Mouse (Mus musculus) forebrain, embryonic 12.5 days (tissue): Measurements from ENCODE around the gene Stxbp3. TPM values are rescaled to one million over a fixed set of nuclear protein-coding genes. Genes with fewer than 3 reads are reported as not detected.
"Not testable (repeated sequence)": the region's sequence is repeated elsewhere in the genome, so short reads cannot be mapped to it uniquely, and the experiment has no call there.

Experiments used
- ATAC-seq: fragments of 200-750 bp; cut with Nextera tagmentation; 2 replicates; pipeline ENCODE4 v1.8.0; 2017; ENCODE audit warnings: moderate TSS enrichment; ENCODE audit not compliant: low FRiP score
- H3K27ac ChIP-seq: fragments of 300-500 bp; sonication (generic); 2 replicates; pipeline ENCODE4 v1.5.1; 2016; ENCODE audit warnings: mild to moderate bottlenecking
- H3K27me3 ChIP-seq: fragments of 300-500 bp; sonication (generic); 2 replicates; pipeline ENCODE4 v1.6.1; 2016; ENCODE audit warnings: mild to moderate bottlenecking
- H3K36me3 ChIP-seq: fragments of 300-500 bp; sonication (generic); replicated peaks from 2 replicates; pipeline ENCODE4 v1.6.1; 2016; ENCODE audit warnings: mild to moderate bottlenecking
- H3K4me1 ChIP-seq: fragments of 300-500 bp; sonication (generic); 2 replicates; pipeline ENCODE4 v1.6.1; 2016
- H3K4me2 ChIP-seq: fragments of 300-500 bp; sonication (generic); 2 replicates; pipeline ENCODE4 v1.6.1; 2016; ENCODE audit warnings: mild to moderate bottlenecking, moderate library complexity
- H3K4me3 ChIP-seq: fragments of 300-500 bp; sonication (generic); replicated peaks from 2 replicates; pipeline ENCODE4 v1.5.1; 2016; ENCODE audit warnings: mild to moderate bottlenecking
- H3K9ac ChIP-seq: fragments of 300-500 bp; sonication (generic); 2 replicates; pipeline ENCODE4 v1.6.1; 2016; ENCODE audit warnings: mild to moderate bottlenecking
- H3K9me3 ChIP-seq: fragments of 300-500 bp; sonication (generic); 2 replicates; pipeline ENCODE4 v1.6.1; 2016
- WGBS: fragments of 180-500 bp; shearing (Covaris S2); methylation state at CpG from one replicate; pipeline ENCODE4 v1.1.7; 2016; 5-methylcytosine and 5-hydroxymethylcytosine counted together
- polyA plus RNA-seq: library from polyadenylated mRNA; unstranded; fragments of >200 nt; fragmentation: Nextera tagmentation; extraction: Ambion mirVana; gene quantifications from 2 replicates; pipeline ENCODE4 v1.2.1, GENCODE M21; 2016

The Stxbp3 gene
- polyA plus RNA-seq, 1 experiment from 2014 or later: 23.1 TPM

DNA sequence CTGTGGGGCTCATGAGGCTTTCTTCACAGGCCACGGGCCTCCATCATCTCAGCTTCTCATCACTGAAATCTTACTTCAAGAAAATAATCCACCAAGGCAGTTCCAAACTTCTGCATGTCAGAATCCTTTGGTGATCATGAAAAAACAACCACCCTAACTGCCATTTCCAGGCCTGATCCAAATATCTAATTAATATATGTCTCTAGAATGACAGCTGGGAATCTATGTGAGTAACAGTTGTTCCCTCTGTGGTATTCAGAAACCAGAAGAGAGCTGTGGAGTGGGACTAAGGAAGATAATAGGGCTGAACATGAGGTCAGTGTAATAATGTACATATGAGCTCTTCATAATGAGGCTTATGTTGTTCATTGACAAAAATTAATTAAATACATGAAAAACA is 12.9 kb upstream of the Stxbp3 start:
- Histone ChIP-seq H3K27me3 (0 out of 2 replicates have a peak, but pooled peaks cover 2% of the 10 kb centered on the region), H3K4me2 (no peak overlapping the region), H3K4me3 (no peak overlapping the region), H3K27ac (no peak overlapping the region), H3K36me3 (no peaks in the 10 kb centered on the region), H3K9ac (no peak overlapping the region), H3K9me3 (no peaks in the 10 kb centered on the region), H3K4me1 (peaks cover 20% of the 10 kb centered on the region)
- no peak for ATAC-seq
- 75% methylated on average over 1 of the region's 1 CpGs for WGBS

- H3K27me3 ChIP-seq: 0 out of 2 replicates have a peak, but pooled peaks cover 2% of the 10 kb centered on the region
- ATAC-seq: no peak
- H3K9me3 ChIP-seq: no peaks in the 10 kb centered on the region
- no peak overlapping the region for H3K27ac ChIP-seq
- peaks cover 14% of the 10 kb centered on the region; the same call in 1 of the 2 replicates for H3K4me1 ChIP-seq
- H3K36me3 ChIP-seq: no peaks in the 10 kb centered on the region
- H3K9ac ChIP-seq: no peak overlapping the region
- H3K4me2 ChIP-seq: no peak overlapping the region
- no peak overlapping the region for H3K4me3 ChIP-seq
- WGBS: 68% methylated on average over 6 of the region's 6 CpGs
These were observed 11.8 kb upstream of the Stxbp3 start for GRCm38 (mm10) chr3:108851996-108852697.

- no peak for ATAC-seq
- Histone ChIP-seq H3K27me3 (0 out of 2 replicates have a peak, but pooled peaks cover 2% of the 10 kb centered on the region), H3K9me3 (no peaks in the 10 kb centered on the region), H3K4me2 (no peak overlapping the region), H3K4me1 (peaks cover 10% of the 10 kb centered on the region; the same call in 1 of the 2 replicates), H3K9ac (no peak overlapping the region), H3K4me3 (no peak overlapping the region), H3K36me3 (no peaks in the 10 kb centered on the region), H3K27ac (no peak overlapping the region)
- 83% methylated on average over 3 of the region's 3 CpGs for WGBS
These were observed 11.2 kb upstream of the Stxbp3 start for GRCm38 (mm10) chr3:108851554-108851953.

- WGBS: 98% methylated on average over 2 of the region's 2 CpGs
- no peaks in the 10 kb centered on the region for H3K36me3 ChIP-seq
- peaks cover 10% of the 10 kb centered on the region; the same call in 1 of the 2 replicates for H3K4me1 ChIP-seq
- no peak overlapping the region for H3K4me2 ChIP-seq
- H3K4me3 ChIP-seq: no peak overlapping the region
- no peaks in the 10 kb centered on the region for H3K9me3 ChIP-seq
- no peak for ATAC-seq
- no peak overlapping the region for H3K27ac ChIP-seq
- H3K27me3 ChIP-seq: 0 out of 2 replicates have a peak, but pooled peaks cover 2% of the 10 kb centered on the region
- H3K9ac ChIP-seq: no peak overlapping the region
These were observed 10.7 kb upstream of the Stxbp3 start for GRCm38 (mm10) chr3:108851075-108851474.

- Histone ChIP-seq H3K9me3 (no peaks in the 10 kb centered on the region), H3K4me2 (no peak overlapping the region), H3K27me3 (0 out of 2 replicates have a peak, but pooled peaks cover 2% of the 10 kb centered on the region), H3K9ac (no peak overlapping the region), H3K27ac (no peak overlapping the region), H3K4me3 (no peak overlapping the region), H3K36me3 (no peaks in the 10 kb centered on the region), H3K4me1 (0 out of 2 replicates have a peak, but pooled peaks cover 5% of the 10 kb centered on the region)
- WGBS: 71% methylated on average over 3 of the region's 3 CpGs
- ATAC-seq: no peak
These were observed 10.2 kb upstream of the Stxbp3 start for GRCm38 (mm10) chr3:108850506-108850905.

DNA sequence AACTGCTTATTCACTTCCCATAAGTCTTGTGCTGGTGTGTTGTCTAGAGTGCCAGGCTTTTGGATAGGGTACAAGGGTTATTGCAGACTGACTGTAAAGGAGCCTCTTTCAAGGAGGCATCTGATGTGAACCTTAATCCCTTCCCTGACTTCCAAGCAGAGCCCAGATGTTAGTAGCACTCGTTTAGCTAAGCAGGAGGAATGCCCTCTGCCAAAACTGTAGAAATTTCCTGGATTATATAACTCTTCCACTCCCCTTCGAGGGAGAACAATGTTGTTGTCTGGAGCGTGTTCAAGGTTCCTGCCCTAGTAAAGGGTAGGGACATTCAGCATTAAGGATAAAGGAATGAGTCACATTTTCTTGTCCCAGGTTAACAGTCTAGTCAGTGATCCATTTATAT is 6.3 kb upstream of the Stxbp3 start:
- H3K27me3 ChIP-seq: no peaks in the 10 kb centered on the region
- H3K9ac ChIP-seq: no peak overlapping the region
- no peak overlapping the region for H3K27ac ChIP-seq
- no peaks in the 10 kb centered on the region for H3K9me3 ChIP-seq
- WGBS: 79% methylated on average over 3 of the region's 3 CpGs
- H3K4me2 ChIP-seq: no peak overlapping the region
- ATAC-seq: no peak
- no peaks in the 10 kb centered on the region for H3K4me1 ChIP-seq
- H3K36me3 ChIP-seq: no peaks in the 10 kb centered on the region
- no peak overlapping the region for H3K4me3 ChIP-seq

DNA sequence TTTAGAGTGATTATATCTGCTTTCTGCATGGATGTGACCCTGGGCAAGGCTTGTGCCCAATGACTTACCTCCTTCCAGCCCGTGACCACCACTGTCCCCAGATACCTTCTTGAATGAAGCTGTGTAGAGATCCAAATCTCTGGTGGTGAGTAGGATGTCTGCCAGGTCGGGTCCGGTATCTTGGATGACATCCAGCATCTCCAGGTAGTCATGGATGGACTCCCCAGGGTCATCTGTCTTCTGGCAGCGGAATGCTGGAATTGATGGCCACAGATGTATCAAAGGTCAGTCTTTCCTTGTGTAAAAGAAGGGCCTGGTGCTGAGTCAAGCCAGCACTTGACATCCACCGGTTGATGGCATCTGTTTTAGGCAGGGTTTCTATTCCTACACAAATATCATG is 4.2 kb upstream of the Stxbp3 start:
- no peak for ATAC-seq
- no peaks in the 10 kb centered on the region for H3K9me3 ChIP-seq
- WGBS: 77% methylated on average over 5 of the region's 5 CpGs

GRCm38 (mm10) chr3:108844026-108844425 is 3.7 kb upstream of the Stxbp3 start:
- no peak for ATAC-seq
- 90% methylated on average over 6 of the region's 6 CpGs for WGBS
- no peak overlapping the region for H3K9ac ChIP-seq
- no peak overlapping the region for H3K4me2 ChIP-seq
- H3K4me1 ChIP-seq: peaks cover 2% of the 10 kb centered on the region; the same call in 1 of the 2 replicates
- H3K4me3 ChIP-seq: no peak overlapping the region
- no peaks in the 10 kb centered on the region for H3K36me3 ChIP-seq
- H3K27ac ChIP-seq: no peak overlapping the region
- no peaks in the 10 kb centered on the region for H3K27me3 ChIP-seq
- H3K9me3 ChIP-seq: no peaks in the 10 kb centered on the region

More for the DNA sequence above, 4.2 kb upstream of the Stxbp3 start:
- H3K4me2 ChIP-seq: no peak overlapping the region
- H3K36me3 ChIP-seq: no peaks in the 10 kb centered on the region
- H3K4me1 ChIP-seq: no peaks in the 10 kb centered on the region
- no peaks in the 10 kb centered on the region for H3K27me3 ChIP-seq
- no peak overlapping the region for H3K4me3 ChIP-seq
- H3K27ac ChIP-seq: no peak overlapping the region
- H3K9ac ChIP-seq: no peak overlapping the region

DNA sequence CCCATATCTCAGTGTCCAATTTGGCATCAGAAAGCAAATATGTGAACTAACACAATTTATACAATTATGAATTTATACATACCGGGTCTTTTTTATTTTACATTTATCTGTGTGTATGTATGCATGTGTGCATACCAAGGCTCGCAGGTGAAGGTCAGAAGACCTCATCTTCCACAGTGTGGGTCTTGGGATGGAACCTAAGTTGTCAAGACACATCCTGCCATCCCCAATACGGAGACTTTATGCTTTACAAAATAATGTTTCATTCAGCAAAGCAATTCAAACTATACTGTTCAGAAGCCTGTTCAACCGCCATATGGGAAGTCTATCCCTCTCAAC is 359 bp upstream of the Stxbp3 start:
- Histone ChIP-seq H3K4me2 (peak overlapping the region; percentile 52), H3K27ac (no peak overlapping the region), H3K9me3 (no peaks in the 10 kb centered on the region), H3K4me3 (peak overlapping the region; percentile 76), H3K9ac (no peak overlapping the region), H3K36me3 (no peaks in the 10 kb centered on the region; the same call in 1 of the 2 replicates), H3K27me3 (no peaks in the 10 kb centered on the region), H3K4me1 (peaks cover 10% of the 10 kb centered on the region)
- peak; percentile 69 for ATAC-seq
- WGBS: 53% methylated on average over 4 of the region's 4 CpGs

GRCm38 (mm10) chr3:108839647-108839999 is 703 bp downstream of the Stxbp3 start:
- H3K27ac ChIP-seq: peak overlapping the region; percentile 50; the same call in 1 of the 2 replicates
- no peak for ATAC-seq
- WGBS: 11% methylated on average over 8 of the region's 8 CpGs

DNA sequence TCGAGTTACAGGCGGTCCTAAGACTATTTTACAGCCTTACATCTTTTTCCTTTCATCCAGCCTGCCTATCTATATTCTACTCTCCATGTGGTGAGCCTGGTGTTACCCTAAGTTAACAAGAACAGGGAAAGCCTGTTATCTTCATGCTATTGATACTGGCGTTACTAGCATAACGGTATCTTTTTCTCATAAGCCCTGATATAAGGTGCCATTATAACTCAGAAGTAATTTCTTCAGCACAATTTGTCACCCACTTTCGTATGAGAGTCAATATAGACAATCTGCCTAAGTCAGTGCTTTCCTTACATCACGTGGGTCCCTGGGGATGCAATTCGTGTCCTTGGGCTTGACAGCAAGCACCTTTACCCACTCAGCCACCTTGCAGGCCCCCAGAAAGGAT is 1.3 kb downstream of the Stxbp3 start:
- Histone ChIP-seq H3K27me3 (no peaks in the 10 kb centered on the region), H3K36me3 (no peaks in the 10 kb centered on the region; the same call in 1 of the 2 replicates), H3K4me2 (peak overlapping the region; percentile 52), H3K4me3 (no peak overlapping the region), H3K27ac (no peak overlapping the region), H3K4me1 (peaks cover 10% of the 10 kb centered on the region), H3K9ac (no peak overlapping the region), H3K9me3 (no peaks in the 10 kb centered on the region)
- WGBS: 92% methylated on average over 7 of the region's 7 CpGs
- no peak for ATAC-seq

More at GRCm38 (mm10) chr3:108839647-108839999, 703 bp downstream of the Stxbp3 start:
- peaks cover 10% of the 10 kb centered on the region for H3K4me1 ChIP-seq
- H3K36me3 ChIP-seq: no peaks in the 10 kb centered on the region; the same call in 1 of the 2 replicates
- peak overlapping the region; percentile 76 for H3K4me3 ChIP-seq
- no peaks in the 10 kb centered on the region for H3K27me3 ChIP-seq
- H3K9me3 ChIP-seq: no peaks in the 10 kb centered on the region
- H3K9ac ChIP-seq: peak overlapping the region; percentile 69
- peak overlapping the region; percentile 52 for H3K4me2 ChIP-seq

GRCm38 (mm10) chr3:108836931-108837330 is 3.4 kb downstream of the Stxbp3 start:
- H3K27ac ChIP-seq: no peak overlapping the region
- H3K9ac ChIP-seq: no peak overlapping the region
- no peak overlapping the region for H3K4me2 ChIP-seq
- no peaks in the 10 kb centered on the region for H3K9me3 ChIP-seq
- H3K4me3 ChIP-seq: no peak overlapping the region
- peaks cover 10% of the 10 kb centered on the region for H3K4me1 ChIP-seq
- H3K36me3 ChIP-seq: no peaks in the 10 kb centered on the region; the same call in 1 of the 2 replicates
- WGBS: 94% methylated on average over 6 of the region's 6 CpGs
- no peak for ATAC-seq
- no peaks in the 10 kb centered on the region for H3K27me3 ChIP-seq

DNA sequence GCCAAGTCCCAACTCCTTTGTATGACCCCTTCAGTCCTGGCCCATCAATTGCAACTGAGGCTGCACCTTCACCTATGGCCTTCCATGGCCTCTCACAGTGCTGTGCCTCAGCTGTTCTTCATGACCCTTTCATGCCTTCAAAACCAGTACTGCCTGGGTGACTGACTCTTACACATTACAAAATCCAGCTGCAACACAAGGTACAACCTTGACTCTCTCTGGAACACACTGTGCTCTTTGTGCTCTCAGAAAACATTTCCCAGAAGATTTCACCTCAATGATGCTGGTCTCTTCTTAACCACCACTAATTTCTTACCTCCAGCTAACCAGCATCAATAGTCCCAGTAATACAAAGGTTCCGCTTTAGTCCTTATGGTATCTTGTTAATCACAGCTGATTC is 6.6 kb downstream of the Stxbp3 start:
- H3K9me3 ChIP-seq, H3K4me2 ChIP-seq, ATAC-seq, H3K4me1 ChIP-seq, H3K9ac ChIP-seq, H3K27ac ChIP-seq, H3K36me3 ChIP-seq, H3K27me3 ChIP-seq, H3K4me3 ChIP-seq: not testable (repeated sequence)
- whole genome bisulfite sequencing: 98% methylated on average over 1 of the region's 1 CpGs
